Mouse (Mus musculus) lung, embryonic 15.5 days (tissue): ENCODE results near the gene Fam217a. TPM values are rescaled to one million over a fixed set of nuclear protein-coding genes. Genes with fewer than 3 reads are reported as not detected.
"Not testable (repeated sequence)": the region's sequence is repeated elsewhere in the genome, so short reads cannot be mapped to it uniquely, and the experiment has no call there.

Experiments
- ATAC-seq: fragments of 200-750 bp; cut with Nextera tagmentation; 2 replicates; pipeline ENCODE4 v1.8.0; 2017; ENCODE audit warnings: moderate number of reproducible peaks, borderline replicate concordance; ENCODE audit not compliant: low FRiP score, low TSS enrichment; ENCODE audit errors: extremely low read depth
- H3K27ac ChIP-seq: fragments of 300-500 bp; sonication (generic); 2 replicates; pipeline ENCODE4 v1.5.1; 2015; ENCODE audit warnings: moderate library complexity, mild to moderate bottlenecking, inconsistent platforms
- H3K27me3 ChIP-seq: fragments of 300-500 bp; sonication (generic); 2 replicates; pipeline ENCODE4 v1.6.1; 2015; ENCODE audit warnings: inconsistent platforms
- H3K36me3 ChIP-seq: fragments of 300-500 bp; sonication (generic); 2 replicates; pipeline ENCODE4 v1.6.1; 2015; ENCODE audit warnings: inconsistent platforms
- H3K4me1 ChIP-seq: fragments of 300-500 bp; sonication (generic); 2 replicates; pipeline ENCODE4 v1.6.1; 2015; ENCODE audit warnings: inconsistent platforms
- H3K4me2 ChIP-seq: fragments of 300-500 bp; sonication (generic); 2 replicates; pipeline ENCODE4 v1.6.1; 2015; ENCODE audit warnings: inconsistent platforms, mild to moderate bottlenecking, moderate library complexity
- H3K4me3 ChIP-seq: fragments of 300-500 bp; sonication (generic); 2 replicates; pipeline ENCODE4 v1.5.1; 2015; ENCODE audit warnings: mild to moderate bottlenecking, inconsistent platforms
- H3K9ac ChIP-seq: fragments of 300-500 bp; sonication (generic); 2 replicates; pipeline ENCODE4 v1.6.1; 2015; ENCODE audit warnings: inconsistent platforms
- H3K9me3 ChIP-seq: fragments of 300-500 bp; sonication (generic); 2 replicates; pipeline ENCODE4 v1.6.1; 2016; ENCODE audit warnings: inconsistent platforms
- WGBS: fragments of 180-500 bp; shearing (Covaris S2); methylation state at CpG from one replicate; pipeline ENCODE4 v1.1.7; 2015; 5-methylcytosine and 5-hydroxymethylcytosine counted together
- polyA plus RNA-seq: library from polyadenylated mRNA; unstranded; fragments of >200 nt; fragmentation: Nextera tagmentation; extraction: Ambion mirVana; gene quantifications from 2 replicates; pipeline ENCODE4 v1.2.1, GENCODE M21; 2015

Gene Fam217a
- polyA plus RNA-seq, 1 experiment from 2014 or later = 1.5 TPM

DNA sequence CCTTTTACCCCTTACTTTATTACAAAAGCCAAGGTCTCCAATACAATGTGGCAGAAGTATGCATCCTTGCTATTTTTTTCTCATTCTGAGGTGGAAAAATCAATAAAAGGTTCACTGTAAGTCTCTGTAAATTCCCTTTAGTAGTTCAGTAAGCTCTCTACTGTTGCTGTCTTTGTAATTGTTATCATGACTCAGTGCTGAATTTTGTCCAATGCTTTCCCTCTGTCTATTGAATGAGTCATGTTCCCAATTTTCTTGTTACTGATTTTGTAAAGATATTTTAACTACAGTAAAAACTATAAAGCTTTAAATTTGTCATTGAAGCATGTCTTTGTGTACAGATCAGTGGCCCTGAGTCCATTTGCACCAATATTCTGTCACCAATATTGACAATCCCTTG is 18.3 kb upstream of the Fam217a start:
- H3K9me3 ChIP-seq = no peaks in the 10 kb centered on the region
- no peaks in the 10 kb centered on the region for H3K27me3 ChIP-seq
- H3K36me3 ChIP-seq = no peaks in the 10 kb centered on the region
- no peak for ATAC-seq
- no peaks in the 10 kb centered on the region for H3K4me1 ChIP-seq
- no peak overlapping the region for H3K9ac ChIP-seq
- H3K4me2 ChIP-seq = no peak overlapping the region
- H3K27ac ChIP-seq = no peak overlapping the region
- H3K4me3 ChIP-seq = no peak overlapping the region

DNA sequence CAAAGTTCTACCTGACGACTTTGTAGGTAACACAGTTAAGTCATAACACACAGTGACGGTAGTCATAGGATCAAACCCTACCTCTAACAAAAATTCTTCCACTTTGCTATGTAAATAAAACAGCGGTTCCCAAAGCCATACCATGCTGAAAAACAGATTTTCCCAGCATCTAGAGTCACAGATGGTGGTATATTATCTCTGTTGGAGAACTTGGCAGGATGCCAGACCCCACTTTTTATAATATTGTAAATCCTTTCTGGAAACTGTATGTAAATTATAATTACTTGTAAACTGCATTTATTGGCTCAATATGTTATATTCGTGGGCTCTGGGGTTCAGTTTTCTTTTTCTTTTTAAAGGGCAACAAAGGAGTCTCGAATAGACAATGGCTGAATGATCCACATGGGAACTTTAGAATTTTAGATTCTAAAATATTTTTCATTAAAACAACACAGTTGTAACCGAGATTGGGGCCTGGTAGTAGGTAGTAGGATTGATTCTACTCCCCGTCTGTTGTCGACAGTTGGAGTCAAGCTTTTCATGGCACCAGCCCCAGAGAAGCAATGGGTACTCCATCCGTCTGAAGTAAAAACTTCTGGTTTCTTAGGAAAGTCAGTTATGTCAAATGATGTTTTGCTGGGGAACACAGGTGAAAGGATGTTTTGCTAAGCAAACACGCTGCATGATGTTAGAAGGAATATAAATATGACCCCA is 11.0 kb upstream of the Fam217a start:
- no peak overlapping the region for H3K9ac ChIP-seq
- no peak for ATAC-seq
- 67% methylated on average over 10 of the region's 10 CpGs for WGBS
- no peak overlapping the region for H3K4me2 ChIP-seq
- no peaks in the 10 kb centered on the region for H3K27me3 ChIP-seq
- H3K36me3 ChIP-seq = no peaks in the 10 kb centered on the region
- no peaks in the 10 kb centered on the region for H3K9me3 ChIP-seq
- no peak overlapping the region for H3K27ac ChIP-seq
- H3K4me1 ChIP-seq = no peaks in the 10 kb centered on the region
- no peak overlapping the region for H3K4me3 ChIP-seq

- Histone ChIP-seq H3K4me2 (peak overlapping the region; percentile 57), H3K4me3 (peak overlapping the region; percentile 27), H3K9me3 (no peaks in the 10 kb centered on the region), H3K27me3 (no peaks in the 10 kb centered on the region), H3K9ac (no peak overlapping the region), H3K36me3 (no peaks in the 10 kb centered on the region), H3K4me1 (peaks cover 3% of the 10 kb centered on the region; the same call in 1 of the 2 replicates), H3K27ac (no peak overlapping the region)
- ATAC-seq = no peak; the same call in 1 of the 2 replicates
- WGBS = 24% methylated on average over 37 of the region's 37 CpGs
Observed at GRCm38 (mm10) chr13:34916520-34917167, 7.5 kb downstream of the Fam217a start.

DNA sequence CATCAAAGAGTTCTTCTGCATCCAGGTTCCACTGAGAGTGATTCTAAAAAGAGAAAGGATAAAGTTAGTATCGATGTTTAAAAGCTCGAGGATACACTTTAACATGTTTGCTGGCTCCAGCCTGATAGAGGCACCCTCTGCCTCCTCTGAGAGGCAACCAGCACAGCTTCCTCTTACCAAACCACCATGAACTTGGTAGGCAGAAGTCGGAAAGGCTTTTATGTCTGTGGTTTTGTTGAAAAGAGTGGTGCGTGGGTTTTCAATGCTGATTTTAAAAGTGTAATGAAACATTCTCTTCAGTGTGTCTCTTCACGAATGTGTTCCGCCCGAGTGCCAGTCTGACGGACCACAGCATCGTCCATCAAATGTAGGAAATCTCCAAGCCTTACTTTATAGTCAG is 9.5 kb downstream of the Fam217a start:
- no peak overlapping the region for H3K4me3 ChIP-seq
- H3K4me2 ChIP-seq = no peak overlapping the region
- no peak for ATAC-seq
- WGBS = 77% methylated on average over 9 of the region's 9 CpGs
- H3K9me3 ChIP-seq = no peaks in the 10 kb centered on the region
- no peak overlapping the region for H3K9ac ChIP-seq
- H3K4me1 ChIP-seq = peaks cover 3% of the 10 kb centered on the region; the same call in 1 of the 2 replicates
- no peak overlapping the region for H3K27ac ChIP-seq
- H3K27me3 ChIP-seq = no peaks in the 10 kb centered on the region
- H3K36me3 ChIP-seq = no peaks in the 10 kb centered on the region

- ATAC-seq = no peak
- 86% methylated on average over 1 of the region's 1 CpGs for WGBS
- H3K9me3 ChIP-seq = no peaks in the 10 kb centered on the region
- no peaks in the 10 kb centered on the region for H3K27me3 ChIP-seq
- H3K4me1 ChIP-seq = no peaks in the 10 kb centered on the region
- peaks cover 86% of the 10 kb centered on the region for H3K36me3 ChIP-seq
- H3K4me2 ChIP-seq = no peak overlapping the region
- H3K4me3 ChIP-seq = no peak overlapping the region
- no peak overlapping the region for H3K27ac ChIP-seq
- H3K9ac ChIP-seq = no peak overlapping the region
Observed at GRCm38 (mm10) chr13:34892871-34893270, 31.2 kb downstream of the Fam217a start.

DNA sequence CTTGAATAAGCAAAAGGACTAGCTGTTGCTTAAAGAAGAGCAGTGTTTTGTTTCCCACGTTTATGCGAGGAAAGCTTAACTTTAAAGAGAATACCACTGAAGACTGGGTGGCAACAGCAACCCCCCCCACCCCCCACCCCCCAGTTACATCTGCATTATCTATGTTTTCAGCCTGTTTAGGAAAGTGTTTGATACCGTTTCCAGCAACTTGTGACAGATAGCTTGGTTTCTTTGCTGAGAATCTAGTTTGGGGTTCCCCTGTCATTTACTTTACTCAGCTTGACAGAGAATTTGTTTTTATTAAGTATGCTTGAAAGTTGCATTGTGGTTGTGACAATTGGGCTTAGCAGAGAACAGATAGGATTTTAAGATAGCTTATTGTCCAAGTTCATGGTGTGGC is 47.6 kb downstream of the Fam217a start:
- no peak for ATAC-seq
- Histone ChIP-seq H3K9me3 (no peaks in the 10 kb centered on the region), H3K4me1 (peaks cover 22% of the 10 kb centered on the region), H3K4me2 (peak overlapping the region; percentile 64), H3K27me3 (no peaks in the 10 kb centered on the region), H3K4me3 (peak overlapping the region; percentile 97), H3K9ac (peak overlapping the region; percentile 98), H3K27ac (0 out of 2 replicates have a peak overlapping the region, but pooled peaks have one; percentile 98), H3K36me3 (no peaks in the 10 kb centered on the region)
- 3% methylated on average over 3 of the region's 3 CpGs for WGBS

- peak overlapping the region; percentile 98 for H3K9ac ChIP-seq
- no peaks in the 10 kb centered on the region for H3K9me3 ChIP-seq
- H3K4me1 ChIP-seq = peaks cover 22% of the 10 kb centered on the region
- peak overlapping the region; percentile 97 for H3K4me3 ChIP-seq
- WGBS = under 1% methylated on average over 50 of the region's 50 CpGs
- no peaks in the 10 kb centered on the region for H3K36me3 ChIP-seq
- peak overlapping the region; percentile 64 for H3K4me2 ChIP-seq
- ATAC-seq = peak; percentile 65; the same call in 1 of the 2 replicates
- H3K27me3 ChIP-seq = no peaks in the 10 kb centered on the region
- peak overlapping the region; percentile 98 for H3K27ac ChIP-seq
Observed at GRCm38 (mm10) chr13:34875741-34876445, 48.2 kb downstream of the Fam217a start.

- H3K9ac ChIP-seq = peak within 1 kb of the TSS; percentile 98
- H3K27me3 ChIP-seq = no peaks in the 10 kb centered on the region
- H3K4me2 ChIP-seq = peak within 1 kb of the TSS; percentile 64
- H3K9me3 ChIP-seq = no peaks in the 10 kb centered on the region
- no peaks in the 10 kb centered on the region for H3K36me3 ChIP-seq
- peak within 1 kb of the TSS; percentile 97 for H3K4me3 ChIP-seq
- H3K4me1 ChIP-seq = peaks cover 22% of the 10 kb centered on the region
- WGBS = under 1% methylated on average over 40 of the region's 40 CpGs
- H3K27ac ChIP-seq = peak within 1 kb of the TSS; percentile 98
- ATAC-seq = peak; percentile 75
Observed at GRCm38 (mm10) chr13:34875166-34875710, 48.9 kb downstream of the Fam217a start, which contains the start of gene Prpf4b. TSS of gene Prpf4b (plus strand) at chr13:34875302.

- not testable (repeated sequence) for ATAC-seq
Observed at GRCm38 (mm10) chr13:34874736-34875135, 49.4 kb downstream of the Fam217a start.

GRCm38 (mm10) chr13:34873801-34874681 is 50.1 kb downstream of the Fam217a start:
- 3% methylated on average over 45 of the region's 45 CpGs for WGBS
- no peaks in the 10 kb centered on the region for H3K27me3 ChIP-seq
- peak overlapping the region; percentile 47 for H3K9ac ChIP-seq
- H3K4me3 ChIP-seq = peak overlapping the region; percentile 97
- peak overlapping the region; percentile 98 for H3K27ac ChIP-seq
- peak overlapping the region; percentile 64 for H3K4me2 ChIP-seq
- ATAC-seq = peak; percentile 95
- H3K9me3 ChIP-seq = no peaks in the 10 kb centered on the region
- H3K36me3 ChIP-seq = no peaks in the 10 kb centered on the region
- H3K4me1 ChIP-seq = peaks cover 22% of the 10 kb centered on the region

More at GRCm38 (mm10) chr13:34874736-34875135, 49.4 kb downstream of the Fam217a start:
- WGBS = 15% methylated on average over 13 of the region's 13 CpGs
- not testable (repeated sequence) for H3K36me3 ChIP-seq, H3K9me3 ChIP-seq, H3K27me3 ChIP-seq
- H3K4me3 ChIP-seq = peak overlapping the region; percentile 97
- peak overlapping the region; percentile 98 for H3K9ac ChIP-seq
- peak overlapping the region; percentile 98 for H3K27ac ChIP-seq
- H3K4me2 ChIP-seq = peak overlapping the region; percentile 64
- H3K4me1 ChIP-seq = peaks cover 22% of the 10 kb centered on the region
